Mouse (Mus musculus) hindbrain, embryonic 12.5 days (tissue): ENCODE results near the gene Nup210l. TPM values are rescaled to one million over a fixed set of nuclear protein-coding genes. Genes with fewer than 3 reads are reported as not detected.
"Not testable (repeated sequence)": the region's sequence is repeated elsewhere in the genome, so short reads cannot be mapped to it uniquely, and the experiment has no call there.

ENCODE experiments used
- ATAC-seq: fragments of 200-750 bp; cut with Nextera tagmentation; 2 replicates; pipeline ENCODE4 v1.8.0; 2017; ENCODE audit warnings: moderate TSS enrichment; ENCODE audit not compliant: low FRiP score
- H3K27ac ChIP-seq: fragments of 300-500 bp; sonication (generic); 2 replicates; pipeline ENCODE4 v1.5.1; 2016; ENCODE audit warnings: mild to moderate bottlenecking
- H3K27me3 ChIP-seq: fragments of 300-500 bp; sonication (generic); 2 replicates; pipeline ENCODE4 v1.6.1; 2016; ENCODE audit warnings: mild to moderate bottlenecking
- H3K36me3 ChIP-seq: fragments of 300-500 bp; sonication (generic); 2 replicates; pipeline ENCODE4 v1.6.1; 2016; ENCODE audit warnings: mild to moderate bottlenecking
- H3K4me1 ChIP-seq: fragments of 300-500 bp; sonication (generic); 2 replicates; pipeline ENCODE4 v1.6.1; 2016
- H3K4me2 ChIP-seq: fragments of 300-500 bp; sonication (generic); replicated peaks from 2 replicates; pipeline ENCODE4 v1.6.1; 2016; ENCODE audit warnings: mild to moderate bottlenecking
- H3K4me3 ChIP-seq: fragments of 300-500 bp; sonication (generic); 2 replicates; pipeline ENCODE4 v1.5.1; 2016; ENCODE audit warnings: mild to moderate bottlenecking
- H3K9ac ChIP-seq: fragments of 300-500 bp; sonication (generic); 2 replicates; pipeline ENCODE4 v1.6.1; 2016; ENCODE audit warnings: mild to moderate bottlenecking, moderate library complexity
- H3K9me3 ChIP-seq: fragments of 300-500 bp; sonication (generic); replicated peaks from 2 replicates; pipeline ENCODE4 v1.6.1; 2016; ENCODE audit warnings: mild to moderate bottlenecking
- whole genome bisulfite sequencing: fragments of 180-500 bp; shearing (Covaris S2); methylation state at CpG from one replicate; pipeline ENCODE4 v1.1.7; 2016; 5-methylcytosine and 5-hydroxymethylcytosine counted together
- polyA plus RNA-seq: library from polyadenylated mRNA; unstranded; fragments of >200 nt; fragmentation: Nextera tagmentation; extraction: Ambion mirVana; gene quantifications from 2 replicates; pipeline ENCODE4 v1.2.1, GENCODE M21; 2016

Gene Nup210l
- polyA plus RNA-seq, 1 experiment from 2014 or later, result 0.75 TPM

GRCm38 (mm10) chr3:90242984-90243775 is 139.2 kb downstream of the Nup210l start, which contains the start of gene Creb3l4:
Gene Creb3l4 (minus strand): TSS chr3:90243512.
- Histone ChIP-seq H3K4me3 (peak within 1 kb of the TSS; percentile 23), H3K36me3 (no peaks in the 10 kb centered on the region), H3K27me3 (no peaks in the 10 kb centered on the region), H3K4me2 (peak within 1 kb of the TSS; percentile 53), H3K4me1 (peaks cover 16% of the 10 kb centered on the region), H3K27ac (no peak within 1 kb of the TSS), H3K9ac (peak within 1 kb of the TSS; percentile 38; the same call in 1 of the 2 replicates), H3K9me3 (no peaks in the 10 kb centered on the region)
- ATAC-seq, result peak; percentile 57
- 1% methylated on average over 19 of the region's 19 CpGs for WGBS

GRCm38 (mm10) chr3:90245406-90245805 is 141.5 kb downstream of the Nup210l start:
- Histone ChIP-seq H3K4me2 (no peak overlapping the region), H3K9ac (no peak overlapping the region), H3K4me1 (peaks cover 26% of the 10 kb centered on the region), H3K27me3 (no peaks in the 10 kb centered on the region), H3K36me3 (no peaks in the 10 kb centered on the region), H3K27ac (no peak overlapping the region), H3K4me3 (no peak overlapping the region), H3K9me3 (no peaks in the 10 kb centered on the region)
- WGBS, result 83% methylated on average over 2 of the region's 2 CpGs
- no peak for ATAC-seq

GRCm38 (mm10) chr3:90247630-90247959 is 143.7 kb downstream of the Nup210l start:
- no peaks in the 10 kb centered on the region for H3K9me3 ChIP-seq
- no peaks in the 10 kb centered on the region for H3K27me3 ChIP-seq
- peaks cover 25% of the 10 kb centered on the region for H3K4me1 ChIP-seq
- H3K27ac ChIP-seq, result peak overlapping the region; percentile 87
- H3K36me3 ChIP-seq, result peaks cover 12% of the 10 kb centered on the region
- 2% methylated on average over 3 of the region's 3 CpGs for WGBS
- ATAC-seq, result no peak; the same call in 1 of the 2 replicates
- peak overlapping the region; percentile 68 for H3K4me2 ChIP-seq
- H3K4me3 ChIP-seq, result peak overlapping the region; percentile 74
- peak overlapping the region; percentile 84 for H3K9ac ChIP-seq

- Histone ChIP-seq H3K9me3 (no peaks in the 10 kb centered on the region), H3K27ac (peak within 1 kb of the TSS; percentile 87), H3K27me3 (no peaks in the 10 kb centered on the region), H3K4me1 (peaks cover 21% of the 10 kb centered on the region), H3K36me3 (peaks cover 12% of the 10 kb centered on the region), H3K9ac (peak within 1 kb of the TSS; percentile 84), H3K4me3 (peak within 1 kb of the TSS; percentile 74), H3K4me2 (peak within 1 kb of the TSS; percentile 68)
- peak; percentile 95 for ATAC-seq
- WGBS, result under 1% methylated on average over 44 of the region's 44 CpGs
Measured at GRCm38 (mm10) chr3:90247960-90248745, 144.2 kb downstream of the Nup210l start, which contains the start of gene Slc39a1. Gene Slc39a1 (plus strand): TSS chr3:90248172.

- ATAC-seq, result no peak
- H3K4me2 ChIP-seq, result peak overlapping the region; percentile 68
- peak overlapping the region; percentile 84 for H3K9ac ChIP-seq
- WGBS, result 7% methylated on average over 10 of the region's 10 CpGs
- peak overlapping the region; percentile 87; the same call in 1 of the 2 replicates for H3K27ac ChIP-seq
- H3K4me1 ChIP-seq, result peaks cover 15% of the 10 kb centered on the region
- no peaks in the 10 kb centered on the region for H3K9me3 ChIP-seq
- peak overlapping the region; percentile 74 for H3K4me3 ChIP-seq
- no peaks in the 10 kb centered on the region for H3K27me3 ChIP-seq
- H3K36me3 ChIP-seq, result peaks cover 12% of the 10 kb centered on the region
Measured at GRCm38 (mm10) chr3:90248746-90249100, 144.8 kb downstream of the Nup210l start.

- Histone ChIP-seq H3K9ac (no peak overlapping the region), H3K27me3 (no peaks in the 10 kb centered on the region), H3K4me1 (peaks cover 23% of the 10 kb centered on the region), H3K9me3 (no peaks in the 10 kb centered on the region), H3K4me3 (no peak overlapping the region), H3K27ac (no peak overlapping the region), H3K4me2 (no peak overlapping the region), H3K36me3 (peaks cover 12% of the 10 kb centered on the region)
- WGBS, result 82% methylated on average over 6 of the region's 6 CpGs
- ATAC-seq, result no peak
Measured at GRCm38 (mm10) chr3:90250791-90251190, 146.9 kb downstream of the Nup210l start.

GRCm38 (mm10) chr3:90251731-90252226 is 147.8 kb downstream of the Nup210l start:
- not testable (repeated sequence) for ATAC-seq

GRCm38 (mm10) chr3:90252659-90253058 is 148.7 kb downstream of the Nup210l start:
- WGBS, result 93% methylated on average over 2 of the region's 2 CpGs
- not testable (repeated sequence) for H3K4me3 ChIP-seq, ATAC-seq, H3K27ac ChIP-seq, H3K9me3 ChIP-seq, H3K4me2 ChIP-seq, H3K9ac ChIP-seq, H3K27me3 ChIP-seq
- Histone ChIP-seq H3K4me1 (peaks cover 25% of the 10 kb centered on the region), H3K36me3 (peaks cover 19% of the 10 kb centered on the region)

More at GRCm38 (mm10) chr3:90251731-90252226, 147.8 kb downstream of the Nup210l start:
- Histone ChIP-seq H3K36me3 (peaks cover 12% of the 10 kb centered on the region), H3K4me1 (peaks cover 27% of the 10 kb centered on the region)
- H3K9me3 ChIP-seq, H3K9ac ChIP-seq, H3K4me2 ChIP-seq, H3K4me3 ChIP-seq, H3K27me3 ChIP-seq, H3K27ac ChIP-seq: not testable (repeated sequence)
- WGBS, result 94% methylated on average over 8 of the region's 12 CpGs

- WGBS, result 83% methylated on average over 1 of the region's 1 CpGs
- Histone ChIP-seq H3K4me1 (peaks cover 25% of the 10 kb centered on the region), H3K9ac (peak overlapping the region; percentile 51; the same call in 1 of the 2 replicates), H3K4me3 (0 out of 2 replicates have a peak overlapping the region, but pooled peaks have one; percentile 84), H3K4me2 (peak overlapping the region; percentile 80), H3K36me3 (peaks cover 25% of the 10 kb centered on the region)
- H3K27ac ChIP-seq, H3K27me3 ChIP-seq, H3K9me3 ChIP-seq: not testable (repeated sequence)
- ATAC-seq, result peak; percentile 1; the same call in 1 of the 2 replicates
Measured at GRCm38 (mm10) chr3:90253174-90253573, 149.2 kb downstream of the Nup210l start.

GRCm38 (mm10) chr3:90253653-90254418 is 149.9 kb downstream of the Nup210l start, which contains the start of gene Crtc2:
Gene Crtc2 (plus strand): TSS chr3:90254163.
- peak within 1 kb of the TSS; percentile 90 for H3K27ac ChIP-seq
- H3K4me2 ChIP-seq, result peak within 1 kb of the TSS; percentile 80
- peaks cover 30% of the 10 kb centered on the region for H3K36me3 ChIP-seq
- H3K4me1 ChIP-seq, result peaks cover 20% of the 10 kb centered on the region
- H3K9me3 ChIP-seq, result no peaks in the 10 kb centered on the region
- ATAC-seq, result peak; percentile 97
- H3K27me3 ChIP-seq, result no peaks in the 10 kb centered on the region
- WGBS, result 1% methylated on average over 40 of the region's 40 CpGs
- H3K9ac ChIP-seq, result peak within 1 kb of the TSS; percentile 90
- peak within 1 kb of the TSS; percentile 84 for H3K4me3 ChIP-seq

- peak; percentile 70 for ATAC-seq
- no peaks in the 10 kb centered on the region for H3K27me3 ChIP-seq
- peaks cover 15% of the 10 kb centered on the region for H3K4me1 ChIP-seq
Measured at GRCm38 (mm10) chr3:90254419-90255193, 150.7 kb downstream of the Nup210l start.

More at GRCm38 (mm10) chr3:90254419-90255193, 150.7 kb downstream of the Nup210l start:
- H3K9me3 ChIP-seq, result no peaks in the 10 kb centered on the region
- H3K4me2 ChIP-seq, result peak overlapping the region; percentile 80
- H3K27ac ChIP-seq, result peak overlapping the region; percentile 90
- H3K4me3 ChIP-seq, result peak overlapping the region; percentile 84
- H3K9ac ChIP-seq, result peak overlapping the region; percentile 90
- under 1% methylated on average over 41 of the region's 41 CpGs for WGBS
- peaks cover 38% of the 10 kb centered on the region for H3K36me3 ChIP-seq
